Mouse (Mus musculus) heart, embryonic 14.5 days (tissue): Measurements from ENCODE around the gene Ripor1. TPM values are rescaled to one million over a fixed set of nuclear protein-coding genes. Genes with fewer than 3 reads are reported as not detected.
A peak's percentile ranks its signal among the peaks of the same experiment; 100 is the strongest.

ENCODE experiments used
- ATAC-seq: fragments of 200-750 bp; cut with Nextera tagmentation; 2 replicates; pipeline ENCODE4 v1.8.0; 2017; ENCODE audit warnings: low read depth, moderate TSS enrichment; ENCODE audit not compliant: insufficient number of reproducible peaks, insufficient read depth, low FRiP score
- H3K27ac ChIP-seq, 2 experiments: fragments of 200-500 bp in 1 of 2; fragments of 300-500 bp in 1 of 2; sonication (generic) in 1 of 2; replicated peaks in 1 of 2; 2 replicates each; pipeline ENCODE4 v1.5.1; 2012 to 2014; ENCODE audit warnings: low read depth in 2 of 2, low read length in 2 of 2, control low read depth in 1 of 2, mild to moderate bottlenecking in 1 of 2, mixed read lengths in 1 of 2; ENCODE audit not compliant: control insufficient read depth in 1 of 2, insufficient read depth in 1 of 2
- H3K27me3 ChIP-seq: fragments of 300-500 bp; sonication (generic); 2 replicates; pipeline ENCODE4 v1.6.1; 2014; ENCODE audit warnings: mild to moderate bottlenecking, low read length, control low read depth; ENCODE audit not compliant: control insufficient read depth, insufficient read depth
- H3K36me3 ChIP-seq: fragments of 300-500 bp; sonication (generic); 2 replicates; pipeline ENCODE4 v1.6.1; 2014; ENCODE audit warnings: mild to moderate bottlenecking, control low read depth, low read length, mixed read lengths; ENCODE audit not compliant: control insufficient read depth, insufficient read depth
- H3K4me1 ChIP-seq, 2 experiments: fragments of 200-500 bp in 1 of 2; fragments of 300-500 bp in 1 of 2; sonication (generic) in 1 of 2; 2 replicates each; pipeline ENCODE4 v1.6.1; 2012 to 2014; ENCODE audit warnings: low read length in 2 of 2, control low read depth in 1 of 2, mixed read lengths in 1 of 2; ENCODE audit not compliant: control insufficient read depth in 2 of 2, insufficient read depth in 2 of 2
- H3K4me2 ChIP-seq: fragments of 300-500 bp; sonication (generic); 2 replicates; pipeline ENCODE4 v1.6.1; 2014; ENCODE audit warnings: mild to moderate bottlenecking, low read length
- H3K4me3 ChIP-seq, 2 experiments: fragments of 200-500 bp in 1 of 2; fragments of 300-500 bp in 1 of 2; sonication (generic) in 1 of 2; 2 replicates each; pipeline ENCODE4 v1.5.1; 2012 to 2014; ENCODE audit warnings: low read length in 2 of 2, mild to moderate bottlenecking in 2 of 2, control low read depth in 1 of 2, low read depth in 1 of 2, moderate library complexity in 1 of 2; ENCODE audit not compliant: control insufficient read depth in 1 of 2, insufficient read depth in 1 of 2
- H3K9ac ChIP-seq: fragments of 300-500 bp; sonication (generic); 2 replicates; pipeline ENCODE4 v1.6.1; 2014; ENCODE audit warnings: mild to moderate bottlenecking, low read length
- H3K9me3 ChIP-seq: fragments of 300-500 bp; sonication (generic); 2 replicates; pipeline ENCODE4 v1.6.1; 2016; ENCODE audit warnings: low read length, control low read depth; ENCODE audit not compliant: control insufficient read depth
- WGBS: fragments of 180-500 bp; shearing (Covaris S2); extraction: QIAGEN DNeasy Blood & Tissue Kit; methylation state at CpG from one replicate; pipeline ENCODE4 v1.1.7; 2014; 5-methylcytosine and 5-hydroxymethylcytosine counted together
- polyA plus RNA-seq: library from polyadenylated mRNA; unstranded; fragments of >200 nt; fragmentation: Nextera tagmentation; extraction: Ambion mirVana; gene quantifications from 2 replicates; pipeline ENCODE4 v1.2.1, GENCODE M21; 2014

Ripor1 gene
- polyA plus RNA-seq, 1 experiment from 2014 or later = 25.8 TPM

DNA sequence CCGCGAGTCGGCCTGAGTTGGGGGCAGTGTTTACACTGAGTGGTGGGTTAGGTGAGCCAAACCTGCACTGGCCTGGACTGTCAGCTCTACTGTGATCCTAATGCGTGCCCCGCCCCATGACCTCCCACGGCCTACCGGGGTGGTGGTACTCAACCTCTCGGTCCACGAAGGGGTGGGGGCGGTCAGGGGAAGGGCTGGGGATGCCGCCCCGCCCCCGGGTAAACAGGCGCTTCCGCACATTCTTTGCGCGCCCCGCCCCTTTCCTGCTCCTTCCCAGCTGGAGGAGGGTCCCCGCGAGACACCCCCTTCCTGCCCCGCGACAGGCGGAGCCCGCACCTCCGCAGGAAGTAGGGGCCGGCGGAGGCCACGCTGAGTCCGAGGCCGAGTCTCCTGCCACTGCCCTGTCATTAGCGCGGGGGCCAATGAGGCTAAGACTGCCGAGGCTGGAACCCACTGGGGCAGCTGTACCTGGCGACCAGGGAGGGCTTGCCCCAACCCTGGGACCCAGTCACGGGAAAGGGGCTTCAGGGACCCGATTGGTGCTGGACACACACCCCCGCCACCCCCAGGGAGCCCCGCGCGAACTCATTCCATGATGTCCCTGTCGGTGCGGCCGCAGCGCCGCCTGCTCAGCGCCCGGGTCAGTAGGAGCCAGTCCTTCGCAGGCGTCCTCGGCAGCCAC, 8.9 kb downstream of the Ripor1 start:
- H3K4me1 ChIP-seq = peaks cover 0 to 16% of the 10 kb centered on the region in 2 experiments
- ATAC-seq = peak; percentile 76
- H3K4me2 ChIP-seq = peak overlapping the region; percentile 93
- WGBS = 2% methylated on average over 49 of the region's 50 CpGs
- H3K27ac ChIP-seq = 0 out of 4 replicates have a peak overlapping the region, but pooled peaks of 1 of the 2 experiments have one; percentile 37
- no peaks in the 10 kb centered on the region for H3K9me3 ChIP-seq
- peak overlapping the region; percentile 52 for H3K4me3 ChIP-seq
- peak overlapping the region; percentile 71 for H3K9ac ChIP-seq
- no peaks in the 10 kb centered on the region for H3K27me3 ChIP-seq
- peaks cover 49% of the 10 kb centered on the region for H3K36me3 ChIP-seq

DNA sequence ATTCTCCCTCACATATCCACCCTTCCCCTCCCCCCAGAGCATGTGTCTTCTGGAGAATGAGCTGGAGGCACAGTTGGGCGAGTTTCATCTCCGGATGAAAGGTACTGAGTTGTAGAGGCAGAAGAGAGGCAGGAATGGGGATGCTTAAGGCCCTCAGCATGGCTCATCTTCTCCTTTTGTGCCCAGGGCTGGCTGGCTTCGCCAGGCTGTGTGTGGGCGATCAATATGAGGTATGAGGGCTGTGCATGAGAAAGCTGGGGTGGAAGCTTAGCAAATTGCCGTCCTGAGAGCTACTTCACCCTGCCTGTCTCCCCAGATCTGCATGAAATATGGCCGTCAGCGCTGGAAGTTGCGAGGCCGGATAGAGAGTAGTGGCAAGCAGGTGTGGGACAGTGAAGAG, 10.9 kb downstream of the Ripor1 start:
- peaks cover 0 to 9% of the 10 kb centered on the region in 2 experiments for H3K4me1 ChIP-seq
- H3K9me3 ChIP-seq = no peaks in the 10 kb centered on the region
- H3K27ac ChIP-seq = no peak overlapping the region
- H3K9ac ChIP-seq = no peak overlapping the region
- no peak overlapping the region for H3K4me2 ChIP-seq
- H3K4me3 ChIP-seq = no peak overlapping the region
- no peaks in the 10 kb centered on the region for H3K27me3 ChIP-seq
- no peak for ATAC-seq
- H3K36me3 ChIP-seq = peaks cover 69% of the 10 kb centered on the region
- 94% methylated on average over 9 of the region's 9 CpGs for WGBS

DNA sequence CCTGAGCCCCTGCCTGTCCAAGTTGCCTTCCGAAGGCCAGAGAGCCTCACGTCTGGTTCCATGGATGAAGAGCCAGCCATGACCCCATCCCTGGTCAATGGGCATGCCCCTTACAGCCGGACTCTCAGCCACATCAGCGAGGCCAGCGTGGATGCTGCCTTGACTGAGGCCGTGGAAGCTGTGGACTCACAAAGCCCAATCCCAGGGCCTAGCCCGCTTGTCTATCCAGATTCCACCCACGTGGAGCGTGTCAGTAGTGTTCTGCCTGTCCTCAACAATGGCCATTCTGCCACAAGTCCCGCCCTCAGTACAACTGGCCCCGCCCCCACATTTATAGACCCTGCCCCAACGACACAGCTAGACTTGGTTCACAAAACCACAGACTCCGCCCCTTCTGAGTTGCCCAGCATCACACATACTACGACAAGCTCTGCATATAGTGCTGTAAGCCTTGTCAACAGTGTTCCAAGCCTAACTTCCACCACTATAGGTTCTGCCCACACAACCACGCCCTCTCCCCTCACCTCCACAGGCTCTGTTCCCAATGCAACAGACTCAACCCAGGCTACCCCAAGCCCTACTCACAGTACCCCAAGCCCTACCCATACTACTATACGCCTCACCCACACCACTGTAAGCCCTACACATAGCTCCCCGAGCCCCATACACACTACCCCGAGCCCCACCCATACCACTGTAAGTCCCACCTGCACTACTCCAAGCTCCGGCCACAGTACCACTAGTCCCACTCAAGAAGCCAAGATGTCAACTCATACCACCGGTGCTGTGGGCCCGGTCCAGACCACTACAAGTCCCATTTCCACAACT, 12.6 kb downstream of the Ripor1 start:
- peaks cover 2 to 8% of the 10 kb centered on the region in 2 experiments for H3K4me1 ChIP-seq
- H3K36me3 ChIP-seq = peaks cover 78% of the 10 kb centered on the region
- no peaks in the 10 kb centered on the region for H3K9me3 ChIP-seq
- H3K4me3 ChIP-seq = no peak overlapping the region
- 87% methylated on average over 21 of the region's 21 CpGs for WGBS
- H3K27me3 ChIP-seq = no peaks in the 10 kb centered on the region
- no peak for ATAC-seq
- H3K4me2 ChIP-seq = no peak overlapping the region
- H3K27ac ChIP-seq = no peak overlapping the region
- no peak overlapping the region for H3K9ac ChIP-seq

DNA sequence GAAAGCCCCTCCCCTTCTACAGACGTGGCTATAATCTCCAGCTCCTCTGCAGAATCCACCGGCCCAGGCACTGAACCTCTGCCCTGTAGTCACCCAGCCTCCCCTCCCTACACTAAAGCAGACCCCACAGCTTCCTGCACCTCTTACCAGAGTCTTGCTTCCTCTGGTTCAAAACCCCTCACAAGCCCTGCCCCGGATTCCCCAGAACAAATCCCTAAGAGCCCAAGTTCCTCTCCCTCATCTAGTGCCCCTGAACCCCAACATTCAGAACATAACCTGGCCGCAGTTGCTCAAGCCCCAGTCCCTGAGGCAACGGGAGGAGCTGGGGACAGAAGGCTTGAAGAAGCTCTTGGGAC, 13.2 kb downstream of the Ripor1 start:
- peaks cover 4 to 8% of the 10 kb centered on the region in 2 experiments; a peak in 3 of 4 replicates for H3K4me1 ChIP-seq

DNA sequence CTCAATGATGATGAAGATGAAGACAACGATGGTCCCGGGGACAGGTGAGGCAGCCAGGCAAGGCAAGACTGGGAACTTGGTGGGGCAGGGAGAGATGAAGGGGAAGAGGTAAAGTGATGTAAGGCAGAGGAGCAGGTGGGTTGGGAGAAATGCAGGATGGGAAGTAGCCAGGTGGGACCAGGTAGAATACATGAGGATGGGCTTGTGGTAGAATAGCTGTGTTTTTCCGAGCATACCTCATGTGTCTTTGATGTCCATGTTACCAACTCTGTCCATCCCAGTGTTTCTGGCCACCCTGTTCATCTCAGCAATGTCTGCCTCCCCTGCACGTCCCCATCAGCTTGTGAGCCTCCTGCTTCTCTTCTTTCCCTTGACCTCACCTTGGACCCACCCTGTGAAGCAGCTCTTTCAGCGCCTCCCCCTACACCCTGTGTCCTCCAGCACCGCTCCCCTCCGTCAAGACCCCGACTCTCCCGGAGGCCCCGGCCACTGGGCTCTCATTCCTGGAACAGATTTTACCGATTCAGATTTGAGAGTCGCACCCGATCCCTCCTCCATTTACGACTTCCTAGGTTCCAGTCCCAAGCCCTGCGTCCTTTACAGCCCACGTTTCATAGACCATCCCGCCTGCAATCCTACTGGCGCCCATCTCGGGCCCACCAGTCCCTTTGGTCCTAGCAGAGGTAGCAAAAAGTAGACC, 14.0 kb downstream of the Ripor1 start:
- no peak overlapping the region for H3K9ac ChIP-seq
- H3K4me1 ChIP-seq = peaks cover 4 to 14% of the 10 kb centered on the region in 2 experiments; a peak in 3 of 4 replicates
- no peak overlapping the region for H3K4me2 ChIP-seq
- ATAC-seq = no peak
- no peak overlapping the region for H3K4me3 ChIP-seq
- H3K36me3 ChIP-seq = peaks cover 90% of the 10 kb centered on the region
- H3K9me3 ChIP-seq = no peaks in the 10 kb centered on the region
- WGBS = 92% methylated on average over 19 of the region's 19 CpGs
- no peaks in the 10 kb centered on the region for H3K27me3 ChIP-seq
- no peak overlapping the region for H3K27ac ChIP-seq

More for the DNA sequence above, 13.2 kb downstream of the Ripor1 start:
- H3K4me3 ChIP-seq = no peak overlapping the region
- H3K9me3 ChIP-seq = no peaks in the 10 kb centered on the region
- 94% methylated on average over 5 of the region's 5 CpGs for WGBS
- H3K27me3 ChIP-seq = no peaks in the 10 kb centered on the region
- H3K27ac ChIP-seq = no peak overlapping the region
- no peak overlapping the region for H3K4me2 ChIP-seq
- H3K9ac ChIP-seq = no peak overlapping the region
- peaks cover 83% of the 10 kb centered on the region for H3K36me3 ChIP-seq
- ATAC-seq = no peak

DNA sequence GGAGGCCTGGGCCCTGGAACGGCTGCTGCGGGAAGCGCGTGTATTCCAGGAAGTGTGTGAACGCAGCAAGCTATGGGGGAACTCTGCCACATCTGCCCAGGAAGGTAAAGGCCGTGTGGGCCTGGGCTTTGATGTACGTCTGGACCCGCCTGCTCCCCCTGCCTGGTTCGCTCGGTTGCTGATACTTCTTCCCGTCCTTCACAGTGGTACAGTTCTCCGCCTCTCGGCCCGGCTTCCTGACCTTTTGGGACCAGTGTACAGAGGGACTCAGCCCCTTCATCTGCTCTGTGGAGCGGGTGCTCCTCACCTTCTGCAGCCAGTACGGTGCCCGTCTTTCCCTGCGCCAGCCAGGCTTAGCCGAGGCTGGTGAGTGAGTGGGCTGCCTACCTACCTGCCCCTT, 15.2 kb downstream of the Ripor1 start:
- Histone ChIP-seq H3K27me3 (no peaks in the 10 kb centered on the region), H3K36me3 (peaks cover 86% of the 10 kb centered on the region), H3K4me3 (no peak overlapping the region), H3K9me3 (no peaks in the 10 kb centered on the region), H3K4me1 (peaks cover 4 to 17% of the 10 kb centered on the region in 2 experiments; a peak in 3 of 4 replicates), H3K9ac (no peak overlapping the region), H3K27ac (no peak overlapping the region), H3K4me2 (no peak overlapping the region)
- ATAC-seq = no peak
- 86% methylated on average over 19 of the region's 19 CpGs for WGBS

DNA sequence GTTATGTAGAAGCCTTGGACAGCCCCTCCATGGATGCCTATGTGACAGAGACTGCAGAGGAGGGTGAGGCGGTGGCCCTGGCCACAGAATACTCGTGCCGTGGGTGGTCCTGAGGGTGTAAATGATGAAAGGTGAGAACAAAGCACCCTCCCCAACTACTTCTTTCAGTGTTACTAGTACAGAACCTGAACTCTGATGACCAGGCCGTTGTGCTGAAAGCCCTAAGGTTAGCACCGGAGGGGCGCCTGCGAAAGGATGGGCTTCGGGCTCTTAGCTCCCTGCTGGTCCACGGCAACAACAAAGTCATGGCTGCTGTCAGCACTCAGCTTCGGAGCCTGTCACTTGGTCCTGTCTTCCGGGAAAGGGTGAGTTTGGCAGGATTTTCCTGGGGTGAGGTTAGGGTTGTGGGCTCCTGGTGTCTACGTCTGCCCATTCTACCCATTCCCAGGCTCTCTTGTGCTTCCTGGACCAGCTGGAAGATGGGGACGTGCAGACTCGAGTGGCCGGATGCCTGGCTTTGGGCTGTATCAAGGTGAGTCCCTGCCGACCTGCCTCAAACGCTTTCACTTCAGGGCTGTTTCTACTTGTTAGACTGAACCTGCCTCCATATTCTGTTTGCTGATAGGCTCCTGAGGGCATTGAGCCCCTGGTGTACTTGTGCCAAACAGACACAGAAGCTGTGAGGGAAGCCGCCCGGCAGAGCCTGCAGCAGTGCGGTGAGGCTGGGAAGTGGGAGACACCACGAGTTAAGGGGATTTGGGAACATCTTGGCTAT, 16.1 kb downstream of the Ripor1 start:
- Histone ChIP-seq H3K4me3 (no peak overlapping the region), H3K27me3 (no peaks in the 10 kb centered on the region), H3K9me3 (no peaks in the 10 kb centered on the region), H3K4me1 (peaks cover 4 to 17% of the 10 kb centered on the region in 2 experiments; a peak in 3 of 4 replicates), H3K9ac (no peak overlapping the region), H3K4me2 (no peak overlapping the region), H3K27ac (no peak overlapping the region), H3K36me3 (peaks cover 77% of the 10 kb centered on the region)
- WGBS = 85% methylated on average over 21 of the region's 21 CpGs
- no peak for ATAC-seq
